Mouse (Mus musculus): Measurements from ENCODE around the gene Gse1. TPM values are rescaled to one million over a fixed set of nuclear protein-coding genes. Genes with fewer than 3 reads are reported as not detected.
A peak's percentile ranks its signal among the peaks of the same experiment; 100 is the strongest.

Gse1 gene
- polyA plus RNA-seq, 1 experiment, result 14.8 TPM

GRCm38 (mm10) chr8:120381865-120382264 lies 153.6 kb downstream of the Gse1 start:
- no peak overlapping the region for H3K27ac ChIP-seq (ENCODE audit: insufficient read depth, low read depth, low read length)
- peaks cover 12% of the 10 kb centered on the region for H3K4me1 ChIP-seq (ENCODE audit: control insufficient read depth, insufficient read depth, low read length)
- H3K4me3 ChIP-seq (ENCODE audit: insufficient read depth, low read depth, low read length), result no peak overlapping the region
- TF ChIP-seq POLR2A (IDR thresholded peaks at IDR 0.05; ENCODE audit: low read depth, low read length) (no peak), CTCF (conservative IDR thresholded peaks at IDR 0.05; ENCODE audit: insufficient read depth, insufficient read length, low read depth, low read length) (no peak)
- no peak for DNase-seq
- H3K27me3 ChIP-seq (replicated peaks; ENCODE audit: control insufficient read depth, insufficient read depth, low read length), result no peaks in the 10 kb centered on the region
- WGBS, result 81% methylated on average over 4 of the region's 4 CpGs
- H3K36me3 ChIP-seq (ENCODE audit: control insufficient read depth, insufficient read depth, low read length), result no peaks in the 10 kb centered on the region

GRCm38 (mm10) chr8:120382436-120383203 lies 154.4 kb downstream of the Gse1 start:
- Histone ChIP-seq H3K36me3 (ENCODE audit: control insufficient read depth, insufficient read depth, low read length) (no peaks in the 10 kb centered on the region), H3K27me3 (replicated peaks; ENCODE audit: control insufficient read depth, insufficient read depth, low read length) (no peaks in the 10 kb centered on the region), H3K27ac (ENCODE audit: insufficient read depth, low read depth, low read length) (no peak overlapping the region), H3K4me3 (ENCODE audit: insufficient read depth, low read depth, low read length) (no peak overlapping the region), H3K4me1 (ENCODE audit: control insufficient read depth, insufficient read depth, low read length) (peaks cover 12% of the 10 kb centered on the region)
- 39% methylated on average over 19 of the region's 19 CpGs for WGBS
- no peak for TF ChIP-seq CTCF (conservative IDR thresholded peaks at IDR 0.05; ENCODE audit: insufficient read depth, insufficient read length, low read depth, low read length)
- TF ChIP-seq POLR2A (IDR thresholded peaks at IDR 0.05; ENCODE audit: low read depth, low read length), result no peak
- peak; percentile 77 for DNase-seq

- Histone ChIP-seq H3K27me3 (replicated peaks; ENCODE audit: control insufficient read depth, insufficient read depth, low read length) (no peaks in the 10 kb centered on the region), H3K4me3 (ENCODE audit: insufficient read depth, low read depth, low read length) (no peak overlapping the region), H3K4me1 (ENCODE audit: control insufficient read depth, insufficient read depth, low read length) (peaks cover 12% of the 10 kb centered on the region), H3K27ac (ENCODE audit: insufficient read depth, low read depth, low read length) (no peak overlapping the region), H3K36me3 (ENCODE audit: control insufficient read depth, insufficient read depth, low read length) (no peaks in the 10 kb centered on the region)
- TF ChIP-seq CTCF (conservative IDR thresholded peaks at IDR 0.05; ENCODE audit: insufficient read depth, insufficient read length, low read depth, low read length) (no peak), POLR2A (IDR thresholded peaks at IDR 0.05; ENCODE audit: low read depth, low read length) (no peak)
- 86% methylated on average over 6 of the region's 6 CpGs for WGBS
- no peak for DNase-seq
Observed at GRCm38 (mm10) chr8:120383204-120383560, 154.9 kb downstream of the Gse1 start.

- no peaks in the 10 kb centered on the region for H3K27me3 ChIP-seq (replicated peaks; ENCODE audit: control insufficient read depth, insufficient read depth, low read length)
- TF ChIP-seq POLR2A (IDR thresholded peaks at IDR 0.05; ENCODE audit: low read depth, low read length) (no peak), CTCF (conservative IDR thresholded peaks at IDR 0.05; ENCODE audit: insufficient read depth, insufficient read length, low read depth, low read length) (no peak)
- no peak for DNase-seq
- no peaks in the 10 kb centered on the region for H3K36me3 ChIP-seq (ENCODE audit: control insufficient read depth, insufficient read depth, low read length)
- no peak overlapping the region for H3K4me3 ChIP-seq (ENCODE audit: insufficient read depth, low read depth, low read length)
- H3K27ac ChIP-seq (ENCODE audit: insufficient read depth, low read depth, low read length), result no peak overlapping the region
- peaks cover 9% of the 10 kb centered on the region for H3K4me1 ChIP-seq (ENCODE audit: control insufficient read depth, insufficient read depth, low read length)
- WGBS, result 71% methylated on average over 6 of the region's 6 CpGs
Observed at GRCm38 (mm10) chr8:120383713-120384112, 155.5 kb downstream of the Gse1 start.

- H3K4me3 ChIP-seq (ENCODE audit: insufficient read depth, low read depth, low read length), result no peak overlapping the region
- H3K4me1 ChIP-seq (ENCODE audit: control insufficient read depth, insufficient read depth, low read length), result peaks cover 6% of the 10 kb centered on the region; the same call in 1 of the 2 replicates
- TF ChIP-seq POLR2A (IDR thresholded peaks at IDR 0.05; ENCODE audit: low read depth, low read length) (no peak), CTCF (conservative IDR thresholded peaks at IDR 0.05; ENCODE audit: insufficient read depth, insufficient read length, low read depth, low read length) (peak; percentile 35)
- DNase-seq, result no peak
- no peaks in the 10 kb centered on the region for H3K36me3 ChIP-seq (ENCODE audit: control insufficient read depth, insufficient read depth, low read length)
- no peaks in the 10 kb centered on the region for H3K27me3 ChIP-seq (replicated peaks; ENCODE audit: control insufficient read depth, insufficient read depth, low read length)
- no peak overlapping the region for H3K27ac ChIP-seq (ENCODE audit: insufficient read depth, low read depth, low read length)
Observed at GRCm38 (mm10) chr8:120384745-120385144, 156.5 kb downstream of the Gse1 start.

GRCm38 (mm10) chr8:120388246-120388645 lies 160.0 kb downstream of the Gse1 start:
- H3K4me3 ChIP-seq (ENCODE audit: insufficient read depth, low read depth, low read length), result no peak overlapping the region
- 85% methylated on average over 6 of the region's 6 CpGs for WGBS
- no peaks in the 10 kb centered on the region; the same call in 1 of the 2 replicates for H3K4me1 ChIP-seq (ENCODE audit: control insufficient read depth, insufficient read depth, low read length)
- no peak for DNase-seq
- TF ChIP-seq CTCF (conservative IDR thresholded peaks at IDR 0.05; ENCODE audit: insufficient read depth, insufficient read length, low read depth, low read length), result no peak
- TF ChIP-seq POLR2A (IDR thresholded peaks at IDR 0.05; ENCODE audit: low read depth, low read length), result no peak
- H3K27me3 ChIP-seq (replicated peaks; ENCODE audit: control insufficient read depth, insufficient read depth, low read length), result no peaks in the 10 kb centered on the region
- H3K27ac ChIP-seq (ENCODE audit: insufficient read depth, low read depth, low read length), result no peak overlapping the region
- no peaks in the 10 kb centered on the region for H3K36me3 ChIP-seq (ENCODE audit: control insufficient read depth, insufficient read depth, low read length)

- no peak for TF ChIP-seq POLR2A (IDR thresholded peaks at IDR 0.05; ENCODE audit: low read depth, low read length)
- no peak for TF ChIP-seq CTCF (conservative IDR thresholded peaks at IDR 0.05; ENCODE audit: insufficient read depth, insufficient read length, low read depth, low read length)
- WGBS, result 90% methylated on average over 7 of the region's 7 CpGs
- Histone ChIP-seq H3K27ac (ENCODE audit: insufficient read depth, low read depth, low read length) (no peak overlapping the region), H3K36me3 (ENCODE audit: control insufficient read depth, insufficient read depth, low read length) (no peaks in the 10 kb centered on the region), H3K27me3 (replicated peaks; ENCODE audit: control insufficient read depth, insufficient read depth, low read length) (no peaks in the 10 kb centered on the region), H3K4me1 (ENCODE audit: control insufficient read depth, insufficient read depth, low read length) (no peaks in the 10 kb centered on the region), H3K4me3 (ENCODE audit: insufficient read depth, low read depth, low read length) (no peak overlapping the region)
- DNase-seq, result no peak
Observed at GRCm38 (mm10) chr8:120390598-120390997, 162.3 kb downstream of the Gse1 start.

Data from kidney, adult 2 months (tissue).